In the genomic region with DNA sequence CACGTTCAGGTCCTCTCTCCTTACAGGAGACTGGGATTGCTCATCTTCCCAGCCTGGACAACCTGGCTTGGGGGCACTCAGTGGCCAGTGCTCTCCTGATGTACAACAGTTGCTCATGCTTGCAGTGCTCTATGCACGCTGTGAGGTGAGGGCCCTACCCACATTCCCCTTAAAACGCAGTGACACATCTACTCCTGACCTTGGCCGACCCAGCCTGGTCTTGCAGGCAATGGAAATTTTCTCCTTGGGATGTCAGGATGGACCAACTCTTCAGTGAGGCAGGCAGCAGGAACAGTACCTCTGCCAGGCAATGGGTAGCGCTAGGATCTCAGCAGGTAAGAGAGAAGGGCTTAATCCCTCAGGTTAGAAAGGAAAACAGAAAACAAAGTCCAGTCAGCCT, we compare ENCODE assay signal across 27 mouse cellular contexts. TPM values are rescaled to one million over a fixed set of nuclear protein-coding genes. Genes with fewer than 3 reads are reported as not detected.
A peak's percentile ranks its signal among the peaks of the same experiment; 100 is the strongest.
DNase-seq lines count a peak whose midpoint lies in the region; ATAC-seq lines count a peak whose summit lies in the region.
"Had no signal": no experiment of that assay in that cellular context is flagged by ENCODE, and none has a peak within 500 bp of the region (broad histone marks: within the 10 kb centered on the region; RNA-seq: fewer than 3 reads in every experiment).

No protein-coding gene starts in this region.

- H3K9me3 ChIP-seq in hindbrain, embryonic 10.5 days, result no peaks in the 10 kb centered on the region
- H3K9me3 ChIP-seq in hindbrain, embryonic 12.5 days (replicated peaks), result no peaks in the 10 kb centered on the region
- H3K9me3 ChIP-seq: embryonic facial prominence, embryonic 13.5 days; embryonic facial prominence, embryonic 15.5 days; forebrain, embryonic 10.5 days; forebrain, embryonic 12.5 days; G1E had no signal

- H3K4me3 ChIP-seq in hindbrain, embryonic 10.5 days, result no peak overlapping the region
- H3K4me3 ChIP-seq in hindbrain, embryonic 12.5 days, result no peak overlapping the region
- H3K4me3 ChIP-seq: embryonic facial prominence, embryonic 13.5 days; embryonic facial prominence, embryonic 15.5 days; erythroblast, embryonic 14.5 days; forebrain, embryonic 10.5 days; forebrain, embryonic 12.5 days had no signal

- DNase-seq in adrenal gland, adult (ENCODE audit: inconsistent age in 2 of 2, low spot score in 1 of 2), result peak; percentile 71 to 83
- no peak for DNase-seq in adrenal gland, adult 18-20 months (ENCODE audit: low spot score in 2 of 2)
- DNase-seq in adrenal gland, adult 8-10 months, result peak; percentile 60
- DNase-seq in adrenal gland, postnatal 10 days, result no peak
- no peak for DNase-seq in hindbrain, embryonic 10.5 days (ENCODE audit: low spot score)
- peak; percentile 55 to 65 for DNase-seq in adrenal gland, postnatal 36 days
- DNase-seq: B cell, adult 2 months; cerebellum, adult 11 months; cerebellum, adult 18-20 months; cerebellum, adult 8-10 months; cerebellum, adult 9-11 months; cerebellum, postnatal 36 days; embryo, embryonic 11 days had no signal

- H3K36me3 ChIP-seq in hindbrain, embryonic 10.5 days, result peaks cover 28% of the 10 kb centered on the region
- H3K36me3 ChIP-seq in hindbrain, embryonic 12.5 days, result peaks cover 23% of the 10 kb centered on the region

- peaks cover 24% of the 10 kb centered on the region for H3K4me1 ChIP-seq in hindbrain, embryonic 10.5 days (replicated peaks)
- peaks cover 16% of the 10 kb centered on the region for H3K4me1 ChIP-seq in hindbrain, embryonic 12.5 days

- H3K9ac ChIP-seq in hindbrain, embryonic 12.5 days, result no peak overlapping the region
- H3K9ac ChIP-seq: embryonic facial prominence, embryonic 13.5 days; embryonic facial prominence, embryonic 15.5 days; forebrain, embryonic 12.5 days had no signal

- WGBS in hindbrain, embryonic 10.5 days, result 62% methylated on average over 5 of the region's 5 CpGs
- 62% methylated on average over 5 of the region's 5 CpGs for WGBS in hindbrain, embryonic 12.5 days

- no peak overlapping the region for H3K4me2 ChIP-seq in hindbrain, embryonic 12.5 days (replicated peaks)
- H3K4me2 ChIP-seq: embryonic facial prominence, embryonic 13.5 days; embryonic facial prominence, embryonic 15.5 days; forebrain, embryonic 12.5 days had no signal

- 0 out of 2 replicates have a peak overlapping the region, but pooled peaks have one; percentile 50 for H3K27ac ChIP-seq in hindbrain, embryonic 10.5 days
- H3K27ac ChIP-seq in hindbrain, embryonic 12.5 days, result no peak overlapping the region
- H3K27ac ChIP-seq: embryonic facial prominence, embryonic 13.5 days; embryonic facial prominence, embryonic 15.5 days; forebrain, embryonic 10.5 days; forebrain, embryonic 12.5 days had no signal

- no peak for ATAC-seq in hindbrain, embryonic 12.5 days (ENCODE audit: low FRiP score)
- ATAC-seq: activated CD4-positive, CD25-positive, alpha-beta regulatory T cell, adult 4 months; CD4-positive, CD25-positive, alpha-beta regulatory T cell, adult 4 months; forebrain, embryonic 14.5 days; forebrain, embryonic 16.5 days; Patski had no signal

- no peaks in the 10 kb centered on the region for H3K27me3 ChIP-seq in hindbrain, embryonic 10.5 days (ENCODE audit: insufficient read depth, poor library complexity, severe bottlenecking)
- no peaks in the 10 kb centered on the region for H3K27me3 ChIP-seq in hindbrain, embryonic 12.5 days
- H3K27me3 ChIP-seq: CH12.LX; embryonic facial prominence, embryonic 13.5 days; embryonic facial prominence, embryonic 15.5 days; Patski had no signal

RNA-seq across cellular contexts. Expression of gene Lemd2, which starts 17.2 kb away (rescaled TPM):
- 10 to 100 TPM; 60.5 to 72.7 TPM for total RNA-seq in adrenal gland, adult 18-20 months (2021)
- total RNA-seq in adrenal gland, adult 8-10 months (2022), result 10 to 100 TPM; 58.3 to 93.1 (median 76.5) TPM
- 10 to 100 TPM; 42.5 to 51.3 TPM for total RNA-seq in adrenal gland, postnatal 10 days (2021)
- polyA plus RNA-seq in hindbrain, embryonic 10.5 days (2016; fragmentation: Nextera tagmentation; extraction: Ambion mirVana), result 19.0 and 30.0 TPM in 2 replicates
- polyA plus RNA-seq in hindbrain, embryonic 12.5 days (2016; fragmentation: Nextera tagmentation; extraction: Ambion mirVana), result 32.9 and 38.2 TPM in 2 replicates
- 10 to 100 TPM; 66.5 to 76.6 TPM for total RNA-seq in adrenal gland, postnatal 36 days (2021)

RNA-seq across cellular contexts. Expression of gene Ip6k3, which starts 19.5 kb away (rescaled TPM):
- 1 to 10 TPM in 1 of 2 experiments, under 1 TPM in 1; 0.60 to 2.2 TPM for total RNA-seq in adrenal gland, adult 18-20 months (2021)
- 1 to 10 TPM in 3 of 4 experiments, under 1 TPM in 1; 0.49 to 1.8 (median 1.3) TPM for total RNA-seq in adrenal gland, adult 8-10 months (2022)
- total RNA-seq in adrenal gland, postnatal 10 days (2021), result 1 to 10 TPM; 2.3 to 6.1 TPM
- 0.06 and 0.31 TPM in 2 replicates for polyA plus RNA-seq in hindbrain, embryonic 10.5 days (2016; fragmentation: Nextera tagmentation; extraction: Ambion mirVana)
- polyA plus RNA-seq in hindbrain, embryonic 12.5 days (2016; fragmentation: Nextera tagmentation; extraction: Ambion mirVana), result 0.40 and 0.54 TPM in 2 replicates
- 1 to 10 TPM in 1 of 2 experiments, under 1 TPM in 1; 0.82 to 3.7 TPM for total RNA-seq in adrenal gland, postnatal 36 days (2021)
- total RNA-seq: common myeloid progenitor, adult 5-6 weeks had no signal
- polyA plus RNA-seq: activated CD4-positive, CD25-positive, alpha-beta regulatory T cell, adult 4 months; CD4-positive, CD25-positive, alpha-beta regulatory T cell, adult 4 months; erythroblast, embryonic 14.5 days; forebrain, embryonic 16.5 days; G1E had no signal

RNA-seq across cellular contexts. Expression of gene Uqcc2, which starts 53.3 kb away (rescaled TPM):
- total RNA-seq in adrenal gland, adult 18-20 months (2021), result 100 to 1,000 TPM; 266 to 331 TPM
- 100 to 1,000 TPM; 252 to 380 (median 304) TPM for total RNA-seq in adrenal gland, adult 8-10 months (2022)
- 100 to 1,000 TPM; 152 to 180 TPM for total RNA-seq in adrenal gland, postnatal 10 days (2021)
- 395 and 442 TPM in 2 replicates for polyA plus RNA-seq in hindbrain, embryonic 10.5 days (2016; fragmentation: Nextera tagmentation; extraction: Ambion mirVana)
- 263 and 312 TPM in 2 replicates for polyA plus RNA-seq in hindbrain, embryonic 12.5 days (2016; fragmentation: Nextera tagmentation; extraction: Ambion mirVana)
- 100 to 1,000 TPM; 245 to 370 TPM for total RNA-seq in adrenal gland, postnatal 36 days (2021)

Comparison
In these comparisons a context has a peak if more than half of its experiments do, and no peak if none do; other contexts are left out.
1. DNase-seq: peak in adrenal gland, adult (2 of 2), adrenal gland, adult 8-10 months (single experiment) and adrenal gland, postnatal 36 days (2 of 2); none in adrenal gland, adult 18-20 months (0 of 2), adrenal gland, postnatal 10 days (single experiment) and hindbrain, embryonic 10.5 days (single experiment).